Mouse (Mus musculus): ENCODE results near the gene Rbbp5. TPM values are rescaled to one million over a fixed set of nuclear protein-coding genes. Genes with fewer than 3 reads are reported as not detected.

The Rbbp5 gene
- polyA plus RNA-seq (2014; fragmentation: Nextera tagmentation; extraction: Ambion mirVana) = 40.3 and 44.2 TPM in 2 replicates

GRCm38 (mm10) chr1:132476928-132477691 is at the start of gene Rbbp5:
Gene Rbbp5 (plus strand): TSS chr1:132477365.
- Histone ChIP-seq H3K4me1 (replicated peaks; ENCODE audit: control insufficient read depth, insufficient read depth, low read length) (peaks cover 10% of the 10 kb centered on the region), H3K27me3 (replicated peaks; ENCODE audit: control insufficient read depth, insufficient read depth, low read length) (no peaks in the 10 kb centered on the region), H3K4me3 (ENCODE audit: low read depth, low read length) (peak within 1 kb of the TSS; percentile 96), H3K36me3 (ENCODE audit: control insufficient read depth, insufficient read depth, low read length) (no peaks in the 10 kb centered on the region), H3K9me3 (ENCODE audit: control insufficient read depth, low read length) (no peaks in the 10 kb centered on the region), H3K9ac (ENCODE audit: low read length) (peak within 1 kb of the TSS; percentile 84), H3K27ac (ENCODE audit: low read depth) (peak within 1 kb of the TSS; percentile 75), H3K4me2 (ENCODE audit: low read length) (peak within 1 kb of the TSS; percentile 95)
- peak; percentile 90 for ATAC-seq (replicated peaks; ENCODE audit: low FRiP score, low TSS enrichment, low read depth)
- DNase-seq (ENCODE audit: low spot score) = peak; percentile 95
- WGBS = under 1% methylated on average over 43 of the region's 43 CpGs

DNA sequence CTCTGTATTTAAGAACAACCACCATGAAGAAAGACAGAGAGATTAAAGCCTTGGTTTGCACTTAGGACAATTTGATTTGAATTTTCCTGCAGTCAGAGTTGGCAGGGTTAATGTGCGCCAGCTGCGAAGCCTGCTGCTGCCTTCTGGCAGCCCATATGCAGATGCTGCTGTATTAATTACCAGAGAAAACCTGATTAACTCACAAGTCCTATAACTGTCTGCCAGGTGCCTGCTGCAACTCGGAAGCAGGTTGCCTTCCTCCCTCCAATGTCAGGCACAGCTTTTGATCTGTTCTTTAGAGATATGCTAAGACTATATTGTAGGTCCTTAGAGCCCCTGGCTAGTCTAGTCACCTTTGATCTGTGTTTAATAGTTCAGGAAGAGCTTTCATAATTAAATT is 46.3 kb upstream of the Rbbp5 start:
- no peaks in the 10 kb centered on the region for H3K9me3 ChIP-seq (ENCODE audit: control insufficient read depth, low read length)
- no peak overlapping the region for H3K4me3 ChIP-seq (ENCODE audit: low read depth, low read length)
- DNase-seq (ENCODE audit: low spot score) (no peak), ATAC-seq (replicated peaks; ENCODE audit: low FRiP score, low TSS enrichment, low read depth) (no peak)
- H3K27me3 ChIP-seq (replicated peaks; ENCODE audit: control insufficient read depth, insufficient read depth, low read length) = no peaks in the 10 kb centered on the region
- H3K4me2 ChIP-seq (ENCODE audit: low read length) = no peak overlapping the region
- peaks cover 17% of the 10 kb centered on the region for H3K36me3 ChIP-seq (ENCODE audit: control insufficient read depth, insufficient read depth, low read length)
- H3K27ac ChIP-seq (ENCODE audit: low read depth) = no peak overlapping the region
- no peak overlapping the region for H3K9ac ChIP-seq (ENCODE audit: low read length)
- 73% methylated on average over 3 of the region's 3 CpGs for WGBS
- no peaks in the 10 kb centered on the region for H3K4me1 ChIP-seq (replicated peaks; ENCODE audit: control insufficient read depth, insufficient read depth, low read length)

DNA sequence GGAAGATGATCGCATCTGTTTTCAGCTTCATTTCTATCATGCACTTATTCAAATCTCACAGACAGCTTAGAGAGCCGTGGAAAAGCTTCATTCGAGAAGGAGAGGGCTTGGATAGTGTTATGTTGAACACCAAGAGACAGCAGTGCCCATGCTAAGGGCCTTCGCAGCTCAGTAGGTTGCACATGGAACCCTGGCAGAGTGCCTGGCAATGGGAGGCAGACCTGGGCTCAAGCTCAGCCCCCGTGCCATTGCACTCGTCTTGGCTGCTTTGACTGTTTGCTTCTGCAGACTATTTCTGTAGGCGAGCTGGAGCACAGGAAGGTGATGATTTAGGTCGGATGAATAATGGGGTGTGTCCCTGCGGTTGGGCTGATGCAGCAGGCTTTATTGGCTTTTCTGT is 45.4 kb upstream of the Rbbp5 start:
- WGBS = 61% methylated on average over 9 of the region's 9 CpGs
- no peak overlapping the region for H3K4me3 ChIP-seq (ENCODE audit: low read depth, low read length)
- DNase-seq (ENCODE audit: low spot score) (no peak), ATAC-seq (replicated peaks; ENCODE audit: low FRiP score, low TSS enrichment, low read depth) (no peak)
- H3K27me3 ChIP-seq (replicated peaks; ENCODE audit: control insufficient read depth, insufficient read depth, low read length) = no peaks in the 10 kb centered on the region
- H3K9me3 ChIP-seq (ENCODE audit: control insufficient read depth, low read length) = no peaks in the 10 kb centered on the region
- H3K4me1 ChIP-seq (replicated peaks; ENCODE audit: control insufficient read depth, insufficient read depth, low read length) = no peaks in the 10 kb centered on the region
- H3K9ac ChIP-seq (ENCODE audit: low read length) = no peak overlapping the region
- H3K4me2 ChIP-seq (ENCODE audit: low read length) = no peak overlapping the region
- no peak overlapping the region for H3K27ac ChIP-seq (ENCODE audit: low read depth)
- peaks cover 24% of the 10 kb centered on the region for H3K36me3 ChIP-seq (ENCODE audit: control insufficient read depth, insufficient read depth, low read length)

DNA sequence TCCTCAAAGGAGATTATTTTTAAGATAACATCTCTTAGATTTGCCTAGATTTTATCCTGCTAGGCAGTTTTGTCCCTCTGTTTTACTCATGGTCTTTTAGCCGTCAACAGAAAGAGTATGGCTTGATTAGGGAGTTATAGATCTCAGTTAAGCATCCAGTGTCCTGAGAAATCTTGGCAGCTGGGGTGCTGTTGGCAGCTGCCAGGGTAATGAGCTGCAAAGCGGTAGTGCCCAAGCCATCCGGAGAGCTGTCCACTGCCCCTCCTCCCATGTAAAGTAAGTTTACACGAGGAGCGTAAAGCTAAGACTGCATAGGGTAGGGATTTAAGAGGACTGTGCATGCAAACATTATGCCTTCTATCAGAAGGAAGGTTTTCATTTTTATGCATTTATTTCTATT is 43.8 kb upstream of the Rbbp5 start:
- H3K4me1 ChIP-seq (replicated peaks; ENCODE audit: control insufficient read depth, insufficient read depth, low read length) = no peaks in the 10 kb centered on the region

GRCm38 (mm10) chr1:132434032-132434431 is 43.1 kb upstream of the Rbbp5 start:
- no peak overlapping the region for H3K9ac ChIP-seq (ENCODE audit: low read length)
- DNase-seq (ENCODE audit: low spot score) = no peak
- ATAC-seq (replicated peaks; ENCODE audit: low FRiP score, low TSS enrichment, low read depth) = no peak
- 89% methylated on average over 12 of the region's 12 CpGs for WGBS
- no peaks in the 10 kb centered on the region for H3K27me3 ChIP-seq (replicated peaks; ENCODE audit: control insufficient read depth, insufficient read depth, low read length)
- no peaks in the 10 kb centered on the region for H3K9me3 ChIP-seq (ENCODE audit: control insufficient read depth, low read length)
- H3K36me3 ChIP-seq (ENCODE audit: control insufficient read depth, insufficient read depth, low read length) = peaks cover 19% of the 10 kb centered on the region
- no peak overlapping the region for H3K4me3 ChIP-seq (ENCODE audit: low read depth, low read length)
- H3K4me2 ChIP-seq (ENCODE audit: low read length) = no peak overlapping the region
- no peak overlapping the region for H3K27ac ChIP-seq (ENCODE audit: low read depth)
- no peaks in the 10 kb centered on the region for H3K4me1 ChIP-seq (replicated peaks; ENCODE audit: control insufficient read depth, insufficient read depth, low read length)

More for the DNA sequence above, 43.8 kb upstream of the Rbbp5 start:
- Histone ChIP-seq H3K9ac (ENCODE audit: low read length) (no peak overlapping the region), H3K4me2 (ENCODE audit: low read length) (no peak overlapping the region), H3K9me3 (ENCODE audit: control insufficient read depth, low read length) (no peaks in the 10 kb centered on the region), H3K4me3 (ENCODE audit: low read depth, low read length) (no peak overlapping the region), H3K36me3 (ENCODE audit: control insufficient read depth, insufficient read depth, low read length) (peaks cover 19% of the 10 kb centered on the region), H3K27ac (ENCODE audit: low read depth) (no peak overlapping the region), H3K27me3 (replicated peaks; ENCODE audit: control insufficient read depth, insufficient read depth, low read length) (no peaks in the 10 kb centered on the region)
- 66% methylated on average over 5 of the region's 5 CpGs for WGBS
- DNase-seq (ENCODE audit: low spot score) = no peak
- ATAC-seq (replicated peaks; ENCODE audit: low FRiP score, low TSS enrichment, low read depth) = no peak

DNA sequence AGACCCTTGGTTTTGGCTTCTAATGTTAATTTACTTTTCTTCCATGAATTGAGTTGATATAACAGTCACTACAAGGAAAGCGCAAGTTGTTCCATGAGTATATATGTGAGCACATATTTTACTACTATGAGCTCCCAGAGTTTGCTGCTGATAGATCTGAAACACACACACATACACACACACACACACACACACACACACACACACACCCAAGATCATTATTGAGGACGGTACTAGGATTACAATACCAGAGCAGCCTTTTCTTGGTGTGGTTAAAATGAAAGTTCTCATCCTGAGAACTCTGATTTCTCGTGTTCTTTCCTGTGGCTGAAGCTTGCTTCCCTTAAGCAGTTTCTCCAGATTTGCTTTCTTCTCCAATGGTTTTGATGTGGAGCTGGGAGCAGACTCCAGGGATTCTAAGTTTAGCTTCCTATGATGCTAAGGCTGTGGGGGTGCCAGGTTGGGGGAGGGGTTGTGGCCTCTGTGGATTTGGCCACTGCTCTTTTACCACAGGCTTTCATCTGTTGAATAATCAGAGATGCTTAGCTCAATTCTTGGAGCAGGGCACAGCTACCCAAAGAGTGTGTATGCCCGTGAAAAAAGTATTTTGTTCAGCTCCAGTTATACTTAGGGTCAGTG is 40.7 kb upstream of the Rbbp5 start:
- H3K27me3 ChIP-seq (replicated peaks; ENCODE audit: control insufficient read depth, insufficient read depth, low read length) = no peaks in the 10 kb centered on the region
- WGBS = 76% methylated on average over 4 of the region's 4 CpGs
- DNase-seq (ENCODE audit: low spot score) = no peak
- H3K4me3 ChIP-seq (ENCODE audit: low read depth, low read length) = no peak overlapping the region
- H3K4me1 ChIP-seq (replicated peaks; ENCODE audit: control insufficient read depth, insufficient read depth, low read length) = no peaks in the 10 kb centered on the region
- H3K36me3 ChIP-seq (ENCODE audit: control insufficient read depth, insufficient read depth, low read length) = peaks cover 37% of the 10 kb centered on the region
- 0 out of 2 replicates have a peak overlapping the region, but pooled peaks have one; percentile 38 for H3K27ac ChIP-seq (ENCODE audit: low read depth)
- no peak overlapping the region for H3K4me2 ChIP-seq (ENCODE audit: low read length)
- H3K9me3 ChIP-seq (ENCODE audit: control insufficient read depth, low read length) = no peaks in the 10 kb centered on the region
- no peak for ATAC-seq (replicated peaks; ENCODE audit: low FRiP score, low TSS enrichment, low read depth)
- H3K9ac ChIP-seq (ENCODE audit: low read length) = no peak overlapping the region

DNA sequence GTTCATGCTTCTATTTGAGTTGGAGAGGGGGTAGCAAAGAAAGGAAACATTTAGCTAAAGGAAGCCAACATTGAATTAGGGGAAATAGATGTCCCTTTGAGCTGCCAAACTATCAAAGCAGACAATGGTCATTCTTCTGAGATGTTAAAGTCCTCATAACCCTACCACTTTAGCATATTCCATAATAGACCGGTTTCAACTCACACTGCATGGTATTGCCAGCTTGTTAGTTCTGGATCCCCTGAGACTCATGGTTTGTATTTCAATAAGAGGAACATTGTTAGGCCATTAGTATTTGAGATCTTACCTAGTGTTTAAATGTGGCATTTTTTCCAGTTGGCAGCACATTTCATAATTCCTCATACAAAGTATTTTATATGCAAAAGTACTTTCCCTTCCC is 40.2 kb upstream of the Rbbp5 start:
- H3K4me3 ChIP-seq (ENCODE audit: low read depth, low read length) = no peak overlapping the region
- ATAC-seq (replicated peaks; ENCODE audit: low FRiP score, low TSS enrichment, low read depth) = no peak
- no peaks in the 10 kb centered on the region for H3K9me3 ChIP-seq (ENCODE audit: control insufficient read depth, low read length)
- H3K36me3 ChIP-seq (ENCODE audit: control insufficient read depth, insufficient read depth, low read length) = peaks cover 42% of the 10 kb centered on the region
- no peaks in the 10 kb centered on the region for H3K27me3 ChIP-seq (replicated peaks; ENCODE audit: control insufficient read depth, insufficient read depth, low read length)
- H3K4me2 ChIP-seq (ENCODE audit: low read length) = no peak overlapping the region
- H3K4me1 ChIP-seq (replicated peaks; ENCODE audit: control insufficient read depth, insufficient read depth, low read length) = no peaks in the 10 kb centered on the region
- 92% methylated on average over 1 of the region's 1 CpGs for WGBS
- no peak overlapping the region for H3K9ac ChIP-seq (ENCODE audit: low read length)
- no peak overlapping the region for H3K27ac ChIP-seq (ENCODE audit: low read depth)
- no peak for DNase-seq (ENCODE audit: low spot score)

DNA sequence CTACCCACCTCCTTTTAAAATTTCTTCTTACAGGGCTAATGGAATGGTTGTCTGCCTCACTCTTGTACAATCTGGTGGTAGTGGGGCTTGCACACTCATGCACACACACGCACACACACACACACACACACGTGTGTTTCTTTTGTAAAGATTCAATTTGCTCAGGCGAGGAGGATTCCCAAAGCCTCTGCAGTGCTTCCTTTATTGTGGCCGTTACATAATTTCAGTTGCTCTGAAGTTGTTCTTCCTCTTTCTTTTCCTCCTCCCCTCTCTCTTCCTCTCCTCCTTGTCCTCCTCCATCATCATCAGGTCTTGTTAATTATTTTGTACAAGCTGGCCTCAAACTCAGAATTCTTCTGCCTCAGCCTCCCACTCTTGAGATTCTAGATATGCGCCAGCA is 39.8 kb upstream of the Rbbp5 start:
- H3K4me1 ChIP-seq (replicated peaks; ENCODE audit: control insufficient read depth, insufficient read depth, low read length) = no peaks in the 10 kb centered on the region
- H3K36me3 ChIP-seq (ENCODE audit: control insufficient read depth, insufficient read depth, low read length) = peaks cover 46% of the 10 kb centered on the region
- WGBS = 83% methylated on average over 5 of the region's 5 CpGs
- DNase-seq (ENCODE audit: low spot score) = no peak
- no peak for ATAC-seq (replicated peaks; ENCODE audit: low FRiP score, low TSS enrichment, low read depth)
- H3K27me3 ChIP-seq (replicated peaks; ENCODE audit: control insufficient read depth, insufficient read depth, low read length) = no peaks in the 10 kb centered on the region
- no peaks in the 10 kb centered on the region for H3K9me3 ChIP-seq (ENCODE audit: control insufficient read depth, low read length)
- H3K4me2 ChIP-seq (ENCODE audit: low read length) = no peak overlapping the region
- H3K27ac ChIP-seq (ENCODE audit: low read depth) = no peak overlapping the region
- no peak overlapping the region for H3K4me3 ChIP-seq (ENCODE audit: low read depth, low read length)
- H3K9ac ChIP-seq (ENCODE audit: low read length) = no peak overlapping the region

Measured in intestine, embryonic 14.5 days (tissue).